Mouse (Mus musculus) monocyte, adult 2 months (primary cell): ENCODE results near the gene Ddx11.
A peak's percentile ranks its signal among the peaks of the same experiment; 100 is the strongest.

Experiments
- DNase-seq, 2 experiments: peaks; one replicate each; pipeline ENCODE4 v3.0.0; 2022; ENCODE audit warnings: low spot score in 2 of 2, low read depth in 1 of 2

The Ddx11 gene

GRCm38 (mm10) chr17:66123066-66123815 is at the start of gene Ddx11:
Gene Ddx11, plus strand, starts transcription at chr17:66123520.
- peak; percentile 56 to 87 for DNase-seq

DNA sequence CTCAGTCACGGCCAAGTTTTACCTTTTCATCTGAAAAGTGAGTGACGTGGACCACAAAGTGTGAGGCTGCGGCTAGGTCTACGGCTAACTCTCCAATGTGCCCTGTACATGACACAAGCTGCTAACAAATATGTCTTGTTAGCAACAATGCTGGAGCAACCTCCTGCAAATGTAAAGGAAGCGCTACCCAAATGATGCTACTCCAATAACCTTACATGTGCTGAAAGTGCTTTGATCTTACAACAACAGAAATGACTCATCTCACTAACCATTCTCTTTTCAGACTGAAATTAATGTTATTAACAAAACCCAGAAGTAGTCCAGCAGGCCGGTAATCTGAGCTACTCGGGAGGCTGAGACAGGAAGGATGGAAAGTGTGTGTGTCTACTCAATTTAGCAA is 49.3 kb upstream of the Ddx11 start:
- DNase-seq, result no peak

- DNase-seq, result no peak
Measured at GRCm38 (mm10) chr17:66075827-66076173, 47.5 kb upstream of the Ddx11 start.

DNA sequence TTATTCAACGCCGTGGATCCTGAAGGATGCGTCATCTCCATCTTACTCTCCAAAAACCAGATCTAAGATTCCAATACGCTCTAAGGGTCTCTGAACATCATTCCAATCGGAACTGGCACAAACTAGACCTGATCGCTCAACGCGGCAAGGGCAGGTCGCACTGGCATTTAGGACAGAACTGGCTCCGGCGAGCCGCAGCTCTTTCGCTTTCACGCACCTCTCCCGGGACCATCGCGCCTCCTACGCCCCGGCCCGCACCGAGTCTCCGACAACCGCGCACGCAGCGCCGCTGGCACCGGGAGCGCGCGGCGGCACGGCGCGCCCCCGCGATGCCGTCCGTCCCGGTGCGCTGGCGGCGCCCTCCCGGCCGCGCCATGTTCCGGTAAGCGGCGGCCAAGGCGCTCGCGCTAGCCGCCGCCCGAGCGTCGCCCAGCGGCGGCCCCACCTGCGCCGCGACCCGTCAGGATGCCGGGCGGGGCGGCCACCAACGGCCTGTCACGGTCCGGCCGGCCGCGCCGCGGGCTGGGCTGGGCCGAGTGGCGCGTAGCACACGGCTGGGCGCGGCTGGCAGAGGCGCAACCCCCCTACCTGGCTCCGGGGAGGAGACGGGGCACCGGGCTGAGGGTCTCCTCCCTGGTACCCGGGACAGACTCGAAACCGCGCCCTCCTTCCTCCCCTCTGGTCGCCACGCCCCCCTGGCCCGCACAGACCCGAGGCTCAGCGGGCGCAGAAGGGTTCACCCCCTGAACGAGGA is 47.0 kb upstream of the Ddx11 start:
- DNase-seq, result no peak

- peak; percentile 81 to 93 for DNase-seq
Measured at GRCm38 (mm10) chr17:66076934-66077333, 46.4 kb upstream of the Ddx11 start, which contains the start of gene Ankrd12. Gene Ankrd12, minus strand, starts transcription at chr17:66077089.

- DNase-seq, result no peak
Measured at GRCm38 (mm10) chr17:66077437-66077850, 45.9 kb upstream of the Ddx11 start.

DNA sequence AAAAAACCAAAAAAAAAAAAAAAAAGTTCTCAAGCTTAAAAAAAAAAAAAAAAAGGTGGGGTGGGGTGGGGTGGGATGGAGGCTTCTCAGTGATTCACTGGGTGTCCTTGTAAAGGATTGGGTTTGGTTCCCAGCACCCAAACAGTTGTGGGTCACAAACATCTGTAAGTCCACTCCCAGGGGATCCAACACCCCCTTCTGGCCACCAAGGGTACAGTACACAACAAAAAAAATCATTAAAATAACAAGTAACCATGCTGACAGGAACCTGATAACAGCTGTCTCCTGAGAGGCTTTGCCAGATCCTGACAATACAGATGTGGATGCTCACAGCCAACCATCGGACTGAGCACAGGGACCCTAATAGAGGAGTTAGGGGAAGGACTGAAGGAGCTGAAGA is 38.8 kb upstream of the Ddx11 start:
- no peak for DNase-seq

GRCm38 (mm10) chr17:66085038-66085437 is 38.3 kb upstream of the Ddx11 start:
- DNase-seq, result no peak

DNA sequence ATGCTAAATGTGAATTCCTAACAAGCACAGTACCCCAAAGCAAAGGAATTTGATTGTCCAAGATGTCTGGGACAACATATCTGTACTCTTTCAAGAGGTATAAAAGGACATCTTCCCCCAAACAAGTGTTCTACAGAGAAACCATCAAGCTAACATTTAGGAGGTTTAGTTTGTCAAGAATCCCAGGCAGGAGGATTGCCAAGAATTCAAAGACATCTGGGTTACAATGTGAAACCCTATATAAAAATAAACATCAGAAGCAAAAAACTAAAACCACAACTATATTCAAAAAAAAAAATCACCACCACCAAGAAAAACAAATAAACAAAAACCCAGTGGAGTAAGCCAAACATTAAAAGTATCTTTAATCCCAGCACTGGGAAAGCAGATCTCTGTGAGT is 33.1 kb upstream of the Ddx11 start:
- no peak for DNase-seq

DNA sequence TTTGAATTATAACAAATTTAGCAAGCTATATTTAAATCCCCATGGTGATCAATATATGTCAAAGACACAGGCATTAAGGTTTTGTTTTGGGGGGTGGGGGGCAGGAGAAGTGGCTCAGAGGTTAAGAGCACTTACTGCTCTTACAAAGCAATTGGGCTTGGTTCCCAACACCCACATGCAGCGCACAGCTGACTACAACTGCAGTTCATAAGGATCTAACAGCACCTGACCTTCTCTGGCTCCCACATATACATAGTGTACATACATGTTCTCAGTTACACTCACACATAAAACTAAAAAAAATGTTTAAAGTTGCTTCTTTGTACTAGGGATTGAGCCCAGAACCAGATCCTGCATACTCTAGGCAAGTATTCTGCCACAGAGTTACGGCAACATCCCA is 31.9 kb upstream of the Ddx11 start:
- no peak for DNase-seq

GRCm38 (mm10) chr17:66092065-66092464 is 31.3 kb upstream of the Ddx11 start:
- no peak for DNase-seq

GRCm38 (mm10) chr17:66092664-66093063 is 30.7 kb upstream of the Ddx11 start:
- no peak for DNase-seq

GRCm38 (mm10) chr17:66100566-66101379 is 22.5 kb upstream of the Ddx11 start:
- no peak for DNase-seq

GRCm38 (mm10) chr17:66101380-66102330 is 21.7 kb upstream of the Ddx11 start, which contains the start of gene Ndufv2:
Gene Ndufv2, minus strand, starts transcription at chr17:66101559.
- DNase-seq, result peak; percentile 66 to 81

DNA sequence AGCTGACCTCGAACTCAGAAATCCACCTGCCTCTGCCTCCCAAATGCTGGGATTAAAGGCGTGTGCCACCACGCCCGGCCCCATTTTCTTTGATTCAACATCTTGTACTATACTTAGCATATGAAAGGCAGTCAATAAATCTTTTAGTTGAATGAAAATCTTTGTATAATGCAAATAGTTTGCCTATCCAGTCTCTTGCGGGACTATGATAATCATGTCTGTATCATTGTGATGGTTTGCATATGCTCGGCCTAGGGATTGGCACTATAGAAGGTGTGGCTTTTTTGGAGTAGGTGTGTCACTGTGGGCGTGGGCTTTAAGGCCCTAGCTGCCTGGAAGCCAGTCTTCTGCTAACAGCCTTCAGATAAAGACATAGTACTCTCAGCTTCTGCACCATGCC is 19.2 kb upstream of the Ddx11 start:
- DNase-seq, result no peak

GRCm38 (mm10) chr17:66106601-66107267 is 16.6 kb upstream of the Ddx11 start:
- DNase-seq, result peak in 1 of 2 experiments; percentile 16

- no peak for DNase-seq
Measured at GRCm38 (mm10) chr17:66107466-66107865, 15.9 kb upstream of the Ddx11 start.

DNA sequence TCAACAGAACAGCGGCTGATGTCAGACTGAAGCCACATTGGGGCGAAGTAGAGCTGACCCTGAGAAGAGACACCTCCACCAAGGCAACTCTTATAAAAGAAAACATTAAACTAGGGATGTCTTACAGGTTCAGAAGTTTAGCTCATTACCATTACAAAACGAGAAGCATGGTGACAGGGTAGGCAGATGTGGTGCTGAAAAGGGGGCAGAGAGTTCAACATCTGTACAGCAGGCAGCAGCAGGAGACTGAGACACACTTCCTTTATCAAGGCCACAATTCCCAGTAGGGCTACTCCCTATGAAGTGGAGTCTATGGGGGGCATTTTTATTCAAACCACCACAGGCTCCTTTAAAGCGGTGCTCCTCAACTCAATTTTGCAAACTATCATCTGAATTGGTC is 15.1 kb upstream of the Ddx11 start:
- DNase-seq, result no peak

GRCm38 (mm10) chr17:66110746-66111145 is 12.6 kb upstream of the Ddx11 start:
- DNase-seq, result no peak

DNA sequence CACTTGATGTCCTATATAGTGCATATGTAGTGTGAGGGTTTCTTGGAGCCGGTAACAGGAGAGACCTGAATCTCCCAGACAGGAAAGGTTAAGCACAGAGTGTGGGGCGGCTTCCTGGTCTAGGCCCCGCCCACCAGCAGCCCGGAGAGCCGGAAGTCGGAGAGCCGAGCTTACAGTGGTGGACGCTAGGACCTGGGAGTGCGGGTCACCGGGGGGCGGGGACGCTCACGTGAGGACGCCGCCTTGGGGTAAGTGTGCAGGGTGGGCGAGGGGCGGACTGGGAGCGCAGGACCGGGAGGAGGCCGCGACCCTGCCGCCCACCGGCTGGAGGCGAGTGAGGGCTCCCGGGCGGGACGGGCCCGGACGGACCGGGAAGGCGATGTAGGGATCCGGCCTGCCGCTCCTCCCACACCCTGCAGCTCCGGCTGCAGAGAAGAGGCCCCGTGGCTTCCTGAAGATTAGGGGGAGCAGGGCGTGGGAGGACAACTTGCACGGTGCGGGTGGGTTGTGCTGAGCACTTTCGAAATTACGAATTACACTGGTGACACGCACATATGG is 11.8 kb upstream of the Ddx11 start, which contains the start of gene Washc1:
TSS of gene Washc1 (plus strand) at position 144 of the 558 bp plus-strand sequence.
- DNase-seq, result peak; percentile 68 to 72
